Mouse (Mus musculus) embryonic facial prominence, embryonic 11.5 days (tissue): ENCODE data around the gene Emid1. TPM values are rescaled to one million over a fixed set of nuclear protein-coding genes. Genes with fewer than 3 reads are reported as not detected.

Source experiments
- ATAC-seq: fragments of 200-750 bp; cut with Nextera tagmentation; replicated peaks from 2 replicates; pipeline ENCODE4 v1.8.0; 2017; ENCODE audit warnings: low read depth; ENCODE audit not compliant: insufficient number of reproducible peaks, low FRiP score, low TSS enrichment
- DNase-seq: peaks from one replicate; pipeline ENCODE4 v3.0.0-alpha.2; 2015; ENCODE audit warnings: low spot score
- H3K27ac ChIP-seq: fragments of 300-500 bp; sonication (generic); replicated peaks from 2 replicates; pipeline ENCODE4 v1.5.1; 2014; ENCODE audit warnings: mild to moderate bottlenecking, low read depth, low read length, control low read depth
- H3K27me3 ChIP-seq: fragments of 300-500 bp; sonication (generic); 2 replicates; pipeline ENCODE4 v1.6.1; 2014; ENCODE audit warnings: mild to moderate bottlenecking, low read length, moderate library complexity, mixed read lengths; ENCODE audit not compliant: control insufficient read depth, insufficient read depth
- H3K36me3 ChIP-seq: fragments of 300-500 bp; sonication (generic); replicated peaks from 2 replicates; pipeline ENCODE4 v1.6.1; 2014; ENCODE audit warnings: low read depth, mild to moderate bottlenecking, low read length, moderate library complexity, mixed read lengths; ENCODE audit not compliant: control insufficient read depth, insufficient read depth
- H3K4me1 ChIP-seq: fragments of 300-500 bp; sonication (generic); 2 replicates; pipeline ENCODE4 v1.6.1; 2014; ENCODE audit warnings: low read length, mixed read lengths; ENCODE audit not compliant: control insufficient read depth, insufficient read depth
- H3K4me2 ChIP-seq: fragments of 300-500 bp; sonication (generic); 2 replicates; pipeline ENCODE4 v1.6.1; 2014; ENCODE audit warnings: low read depth, mild to moderate bottlenecking, control low read depth, low read length, moderate library complexity
- H3K4me3 ChIP-seq: fragments of 300-500 bp; sonication (generic); 2 replicates; pipeline ENCODE4 v1.5.1; 2014; ENCODE audit warnings: low read depth, low read length, control low read depth
- H3K9ac ChIP-seq: fragments of 300-500 bp; sonication (generic); replicated peaks from 2 replicates; pipeline ENCODE4 v1.6.1; 2014; ENCODE audit warnings: mild to moderate bottlenecking, control low read depth, low read length
- H3K9me3 ChIP-seq: fragments of 300-500 bp; sonication (generic); replicated peaks from 2 replicates; pipeline ENCODE4 v1.6.1; 2016; ENCODE audit warnings: mild to moderate bottlenecking, low read length, inconsistent platforms, mixed read lengths; ENCODE audit not compliant: control insufficient read depth
- WGBS: fragments of 180-500 bp; shearing (Covaris S2); extraction: QIAGEN DNeasy Blood & Tissue Kit; methylation state at CpG from one replicate; pipeline ENCODE4 v1.1.7; 2014; 5-methylcytosine and 5-hydroxymethylcytosine counted together
- polyA plus RNA-seq: library from polyadenylated mRNA; unstranded; fragments of >200 nt; fragmentation: Nextera tagmentation; extraction: Ambion mirVana; gene quantifications from 2 replicates; pipeline ENCODE4 v1.2.1, GENCODE M21; 2014

Gene Emid1
- polyA plus RNA-seq: 7.8 and 11.9 TPM in 2 replicates

DNA sequence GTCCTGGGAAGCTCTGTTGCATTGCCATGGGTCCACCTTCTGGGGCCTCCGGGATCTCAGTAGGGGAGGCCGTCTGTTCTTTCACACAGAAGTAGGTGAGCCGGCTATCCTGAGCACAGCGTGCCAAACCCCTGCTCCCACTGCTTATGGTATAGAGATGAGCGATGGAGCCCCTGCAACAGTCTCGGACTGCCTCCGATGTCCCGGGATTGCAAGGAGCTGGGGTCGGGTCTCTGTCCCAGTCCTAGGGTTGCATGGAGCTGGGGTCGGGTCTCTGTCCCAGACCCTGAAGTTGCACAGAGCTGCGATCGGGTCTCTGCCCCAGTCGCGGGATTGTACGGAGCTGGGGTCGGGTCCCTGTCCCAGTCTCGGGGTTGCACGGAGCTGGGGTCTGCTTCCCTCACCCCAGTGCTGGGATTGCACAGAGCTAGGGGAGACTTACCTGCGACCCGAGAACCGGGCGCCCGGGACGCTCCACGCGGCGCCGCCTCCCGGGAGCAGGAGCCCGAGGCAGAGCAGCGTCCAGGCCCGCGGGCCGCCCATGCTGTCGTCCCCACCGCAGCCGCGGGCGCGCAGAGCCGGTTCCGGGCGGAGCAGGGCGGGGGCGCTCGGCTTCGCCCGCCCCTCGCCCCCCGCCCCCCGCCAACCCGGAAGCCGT lies at the start of gene Emid1:
TSS of gene Emid1 (minus strand) at position 578 of the 658 bp plus-strand sequence.
- peak; percentile 30; the same call in 1 of the 2 replicates for ATAC-seq
- H3K36me3 ChIP-seq: no peaks in the 10 kb centered on the region
- H3K9me3 ChIP-seq: no peaks in the 10 kb centered on the region
- peak; percentile 60 for DNase-seq
- under 1% methylated on average over 39 of the region's 53 CpGs for WGBS
- peak within 1 kb of the TSS; percentile 91 for H3K4me2 ChIP-seq
- H3K4me1 ChIP-seq: no peaks in the 10 kb centered on the region
- peak within 1 kb of the TSS; percentile 79 for H3K9ac ChIP-seq
- H3K27me3 ChIP-seq: no peaks in the 10 kb centered on the region; the same call in 1 of the 2 replicates
- peak within 1 kb of the TSS; percentile 61 for H3K4me3 ChIP-seq
- H3K27ac ChIP-seq: no peak within 1 kb of the TSS

DNA sequence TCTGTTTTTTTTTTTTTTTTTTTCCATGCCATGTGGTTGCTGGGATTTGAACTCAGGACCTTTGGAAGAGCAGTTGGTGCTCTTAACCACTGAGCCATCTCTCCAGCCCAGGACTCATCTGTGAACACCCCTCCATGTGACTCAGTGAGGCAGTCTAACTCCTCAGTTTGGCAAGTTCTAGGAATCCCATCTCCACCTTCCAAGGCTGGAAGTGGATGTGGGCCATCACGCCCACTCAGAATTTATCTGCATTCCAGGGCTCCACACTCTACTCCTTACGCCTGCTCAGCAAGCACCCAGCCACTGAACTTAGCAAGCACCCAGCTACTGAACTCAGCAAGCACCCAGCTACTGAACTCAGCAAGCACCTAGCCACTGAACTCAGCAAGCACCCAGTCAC lies 47.8 kb upstream of the Emid1 start:
- H3K27ac ChIP-seq: no peak overlapping the region
- 94% methylated on average over 2 of the region's 2 CpGs for WGBS
- H3K4me1 ChIP-seq: no peaks in the 10 kb centered on the region; the same call in 1 of the 2 replicates
- ATAC-seq (no peak), DNase-seq (no peak)
- H3K4me3 ChIP-seq: no peak overlapping the region
- no peaks in the 10 kb centered on the region for H3K9me3 ChIP-seq
- no peaks in the 10 kb centered on the region for H3K36me3 ChIP-seq
- H3K4me2 ChIP-seq: no peak overlapping the region
- no peaks in the 10 kb centered on the region for H3K27me3 ChIP-seq
- H3K9ac ChIP-seq: no peak overlapping the region

DNA sequence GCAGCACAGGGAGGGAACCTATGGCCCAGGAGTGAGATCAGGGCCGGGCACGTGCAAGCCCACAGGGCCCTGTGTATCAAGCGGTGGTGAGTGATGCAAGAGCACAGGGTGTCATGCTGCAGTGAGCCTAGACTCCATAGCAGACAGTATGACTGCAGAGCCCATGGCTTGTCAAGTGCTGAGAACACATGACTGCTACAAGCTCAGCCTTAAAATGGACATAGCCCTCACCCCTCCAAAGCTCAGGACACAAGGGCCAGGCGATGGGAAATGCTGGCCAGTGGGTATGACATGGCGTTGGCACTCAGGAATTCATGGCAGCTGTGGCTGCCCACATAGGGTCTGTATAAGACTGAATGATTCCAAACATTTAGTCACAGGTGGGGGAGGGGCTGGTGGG lies 45.0 kb upstream of the Emid1 start:
- H3K27me3 ChIP-seq: no peaks in the 10 kb centered on the region
- no peaks in the 10 kb centered on the region for H3K9me3 ChIP-seq
- no peak; the same call in 1 of the 2 replicates for ATAC-seq
- H3K4me3 ChIP-seq: no peak overlapping the region
- WGBS: 83% methylated on average over 5 of the region's 5 CpGs
- no peak for DNase-seq
- no peak overlapping the region for H3K4me2 ChIP-seq
- no peak overlapping the region for H3K27ac ChIP-seq
- H3K9ac ChIP-seq: peak overlapping the region; percentile 9; the same call in 1 of the 2 replicates
- H3K36me3 ChIP-seq: no peaks in the 10 kb centered on the region
- no peaks in the 10 kb centered on the region; the same call in none of the 2 replicates for H3K4me1 ChIP-seq

DNA sequence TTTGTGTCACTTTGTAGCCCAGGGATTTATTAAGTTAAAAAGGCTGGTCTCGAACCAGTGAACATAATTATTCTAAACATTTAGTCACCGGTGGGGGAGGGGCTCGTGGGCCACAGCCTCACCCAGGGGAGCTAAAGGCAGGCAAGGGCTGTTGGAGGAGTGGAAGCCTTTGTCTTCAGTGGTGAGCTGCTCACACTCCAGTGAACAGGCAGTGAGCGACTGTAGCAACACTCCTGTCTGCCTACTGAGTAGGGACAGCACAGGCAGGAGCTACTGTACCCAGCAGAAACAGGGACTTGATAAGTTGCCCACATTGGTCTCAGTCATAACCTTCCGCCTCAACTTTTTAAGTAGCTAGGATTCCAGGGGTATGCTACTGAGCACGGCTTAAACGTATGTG lies 44.5 kb upstream of the Emid1 start:
- H3K9ac ChIP-seq: peak overlapping the region; percentile 9; the same call in 1 of the 2 replicates
- no peaks in the 10 kb centered on the region; the same call in 1 of the 2 replicates for H3K4me1 ChIP-seq
- WGBS: 67% methylated on average over 7 of the region's 7 CpGs
- no peaks in the 10 kb centered on the region for H3K27me3 ChIP-seq
- DNase-seq: no peak
- no peak overlapping the region for H3K4me2 ChIP-seq
- H3K4me3 ChIP-seq: no peak overlapping the region
- H3K27ac ChIP-seq: no peak overlapping the region
- no peaks in the 10 kb centered on the region for H3K36me3 ChIP-seq
- H3K9me3 ChIP-seq: no peaks in the 10 kb centered on the region
- no peak; the same call in 1 of the 2 replicates for ATAC-seq

DNA sequence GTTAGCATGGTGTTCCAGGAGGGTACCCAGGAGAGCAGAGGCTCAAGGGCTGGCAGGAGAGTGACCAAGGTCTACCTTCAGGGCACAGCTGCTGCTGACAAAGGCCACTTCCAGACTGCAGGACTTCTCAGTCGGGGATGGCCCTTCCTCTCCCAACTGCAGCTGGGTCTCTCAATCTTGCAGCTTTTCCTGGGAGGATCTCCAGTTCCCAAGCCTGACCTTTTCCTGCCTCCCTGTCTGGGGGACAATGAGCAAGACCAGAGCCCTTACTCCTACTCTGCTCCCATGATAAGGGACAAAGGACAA lies 41.5 kb upstream of the Emid1 start:
- Histone ChIP-seq H3K4me2 (no peak overlapping the region), H3K4me1 (peaks cover 2% of the 10 kb centered on the region; the same call in 1 of the 2 replicates), H3K4me3 (no peak overlapping the region), H3K9ac (no peak overlapping the region), H3K27me3 (no peaks in the 10 kb centered on the region), H3K27ac (no peak overlapping the region), H3K9me3 (no peaks in the 10 kb centered on the region), H3K36me3 (no peaks in the 10 kb centered on the region)
- no peak for DNase-seq
- WGBS: 47% methylated on average over 1 of the region's 1 CpGs
- ATAC-seq: no peak

DNA sequence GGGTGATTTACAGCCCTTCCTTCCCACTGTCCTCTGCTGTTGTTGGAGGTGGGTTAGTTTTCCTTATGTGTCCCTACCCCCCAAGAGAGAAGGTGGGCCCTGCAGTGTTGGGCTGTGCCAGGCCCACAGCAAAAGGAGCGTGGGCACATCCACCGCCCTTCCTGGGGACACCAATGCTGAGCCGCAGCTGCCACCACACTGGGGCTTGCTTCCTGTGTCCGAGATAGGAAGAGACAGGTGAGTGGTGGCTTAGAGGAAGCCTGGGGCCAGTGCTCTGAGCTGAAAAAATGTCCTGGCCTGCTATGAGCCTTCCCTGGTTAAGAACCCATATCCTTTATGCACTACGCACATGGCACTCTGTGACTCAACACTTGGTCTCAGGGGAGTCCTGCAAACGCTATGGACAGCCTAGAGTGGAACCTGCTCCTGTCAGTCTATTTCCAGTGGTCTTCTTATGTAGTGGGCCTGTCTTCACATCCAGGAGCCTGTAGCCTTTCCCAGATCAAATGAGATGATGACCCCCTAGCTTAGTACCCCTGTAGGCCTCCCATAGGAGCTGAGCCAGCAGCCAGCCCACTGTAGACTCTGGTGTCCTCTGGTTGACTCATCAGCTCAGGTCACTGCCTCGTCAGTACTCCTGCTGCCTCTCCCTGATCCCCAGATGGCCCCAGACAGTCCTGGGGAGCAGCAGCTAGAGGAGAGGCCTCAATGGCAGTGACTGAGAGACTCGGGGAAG lies 41.0 kb upstream of the Emid1 start:
- Histone ChIP-seq H3K4me1 (peaks cover 2% of the 10 kb centered on the region; the same call in 1 of the 2 replicates), H3K4me2 (no peak overlapping the region), H3K4me3 (no peak overlapping the region), H3K27me3 (no peaks in the 10 kb centered on the region), H3K36me3 (no peaks in the 10 kb centered on the region), H3K9ac (no peak overlapping the region), H3K27ac (no peak overlapping the region), H3K9me3 (no peaks in the 10 kb centered on the region)
- no peak for DNase-seq
- no peak for ATAC-seq
- 83% methylated on average over 8 of the region's 8 CpGs for WGBS

DNA sequence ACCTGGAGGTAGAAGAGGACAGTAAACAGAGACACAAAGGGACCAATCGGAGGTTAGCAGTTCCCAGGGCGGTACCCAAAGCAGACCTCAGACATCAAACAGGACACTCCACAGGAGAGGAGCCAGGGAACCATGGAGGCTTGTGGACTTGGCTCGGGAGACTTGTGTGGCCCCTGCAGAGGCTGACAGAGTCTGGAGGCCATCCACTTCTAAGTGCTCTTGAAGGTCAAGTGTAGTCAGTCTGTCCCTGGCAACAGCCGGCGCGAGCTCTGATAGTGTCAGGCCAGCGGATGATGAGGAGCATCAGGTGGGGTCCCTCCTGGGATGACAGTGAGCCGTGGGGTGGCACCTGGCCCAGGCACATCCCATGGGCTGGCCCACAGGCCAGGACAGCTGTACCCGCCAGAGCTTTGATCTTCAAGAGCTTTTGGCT lies 40.0 kb upstream of the Emid1 start:
- Histone ChIP-seq H3K4me3 (no peak overlapping the region), H3K4me2 (no peak overlapping the region), H3K9ac (no peak overlapping the region), H3K36me3 (no peaks in the 10 kb centered on the region), H3K4me1 (peaks cover 2% of the 10 kb centered on the region; the same call in 1 of the 2 replicates), H3K27me3 (no peaks in the 10 kb centered on the region), H3K27ac (no peak overlapping the region), H3K9me3 (no peaks in the 10 kb centered on the region)
- no peak for DNase-seq
- ATAC-seq: no peak
- 71% methylated on average over 9 of the region's 9 CpGs for WGBS
